Comparison of ENCODE assay signal across 18 mouse cellular contexts in genomic region chr17:42815374-42815773, GRCm38 (mm10).
DNase-seq lines count a peak whose midpoint lies in the region; ATAC-seq and TF ChIP-seq lines count a peak whose summit lies in the region.
"Had no signal": no experiment of that assay in that cellular context is flagged by ENCODE, and none has a peak within 500 bp of the region (broad histone marks: within the 10 kb centered on the region; RNA-seq: fewer than 3 reads in every experiment).

No protein-coding gene starts in this region.

- H3K4me1 ChIP-seq in CH12.LX (ENCODE audit: control insufficient read depth in 1 of 2, insufficient read depth in 2 of 2): peaks cover 0 to 8% of the 10 kb centered on the region in 2 experiments; a peak in 2 of 4 replicates
- no peaks in the 10 kb centered on the region for H3K4me1 ChIP-seq in forebrain, embryonic 13.5 days
- H3K4me1 ChIP-seq: embryonic facial prominence, embryonic 15.5 days; hindbrain, embryonic 10.5 days; limb, embryonic 13.5 days had no signal

- H3K27me3 ChIP-seq in CH12.LX (replicated peaks): no peaks in the 10 kb centered on the region
- no peaks in the 10 kb centered on the region for H3K27me3 ChIP-seq in forebrain, embryonic 13.5 days
- H3K27me3 ChIP-seq: embryonic facial prominence, embryonic 15.5 days; limb, embryonic 13.5 days had no signal

- WGBS in forebrain, embryonic 13.5 days: 94% methylated on average over 3 of the region's 3 CpGs

- H3K36me3 ChIP-seq in CH12.LX (replicated peaks in 1 of 2; ENCODE audit: control insufficient read depth in 1 of 2, insufficient read depth in 1 of 2, low read length in 1 of 2): peaks cover 11 to 40% of the 10 kb centered on the region in 2 experiments
- peaks cover 19% of the 10 kb centered on the region for H3K36me3 ChIP-seq in forebrain, embryonic 13.5 days (ENCODE audit: poor library complexity, severe bottlenecking)

- intact Hi-C loops in heart, postnatal 36 days (cut with DNase I): loop anchor here (2.0 to 5.0 kb wide), 2 partner anchors 62 to 127 kb away; partner anchors contain the start of gene Cd2ap

- peak; percentile 51; the same call in 1 of the 2 replicates for ATAC-seq in megakaryocyte, adult 5-6 weeks (ENCODE audit: poor library complexity, severe bottlenecking)
- ATAC-seq in forebrain, embryonic 13.5 days: no peak
- ATAC-seq: forebrain, embryonic 14.5 days had no signal

- in situ Hi-C loops in CH12.LX (cut with MboI; ENCODE audit: low pct_ligation_motif_present, low pct_unique_long_range_greater_than_20kb, low sequenced_read_pairs): no loop called here

- no peak for TF ChIP-seq POLR2A in CH12.LX (IDR thresholded peaks at IDR 0.05; ENCODE audit: low read depth, low read length)

- dilution Hi-C loops in CH12.LX (cut with MboI; ENCODE audit: extremely low pct_ligation_motif_present, extremely low pct_unique_long_range_greater_than_20kb, low sequenced_read_pairs): no loop called here

- TF ChIP-seq RAD21 in CH12.LX (IDR thresholded peaks at IDR 0.05; ENCODE audit: low read depth, low read length): peak; percentile 49

- H3K4me3 ChIP-seq in layer of hippocampus, adult 2 months: no peak overlapping the region
- no peak overlapping the region for H3K4me3 ChIP-seq in CH12.LX (replicated peaks in 1 of 3; ENCODE audit: low read depth in 2 of 3, low read length in 2 of 3, poor library complexity in 1 of 3)
- H3K4me3 ChIP-seq in forebrain, embryonic 13.5 days: no peak overlapping the region
- H3K4me3 ChIP-seq: embryonic facial prominence, embryonic 15.5 days; hindbrain, embryonic 10.5 days; limb, embryonic 13.5 days had no signal

- no peaks in the 10 kb centered on the region for H3K9me3 ChIP-seq in CH12.LX (replicated peaks; ENCODE audit: low read length)
- H3K9me3 ChIP-seq in forebrain, embryonic 13.5 days (replicated peaks): no peaks in the 10 kb centered on the region
- H3K9me3 ChIP-seq: embryonic facial prominence, embryonic 15.5 days; hindbrain, embryonic 10.5 days; limb, embryonic 13.5 days had no signal

- H3K4me2 ChIP-seq in CH12.LX (ENCODE audit: insufficient read depth, low read depth, poor library complexity, severe bottlenecking): no peak overlapping the region
- no peak overlapping the region for H3K4me2 ChIP-seq in forebrain, embryonic 13.5 days
- H3K4me2 ChIP-seq: embryonic facial prominence, embryonic 15.5 days; heart, embryonic 11.5 days; limb, embryonic 13.5 days had no signal

- no peak for TF ChIP-seq EP300 in CH12.LX (IDR thresholded peaks at IDR 0.05; ENCODE audit: low read length)

- H3K9ac ChIP-seq in CH12.LX (ENCODE audit: insufficient read depth, low read depth): no peak overlapping the region
- no peak overlapping the region for H3K9ac ChIP-seq in forebrain, embryonic 13.5 days
- H3K9ac ChIP-seq: embryonic facial prominence, embryonic 15.5 days; limb, embryonic 13.5 days had no signal

- H3K79me2 ChIP-seq in CH12.LX (replicated peaks; ENCODE audit: control insufficient read depth, extremely low read depth, insufficient read depth, poor library complexity, severe bottlenecking): no peaks in the 10 kb centered on the region

- DNase-seq in layer of hippocampus, adult 2 months (ENCODE audit: low spot score in 2 of 2): no peak
- no peak for DNase-seq in layer of hippocampus, adult 11-12 months (ENCODE audit: low spot score)
- DNase-seq in 416B (ENCODE audit: low read depth) (peak; percentile 60), CH12.LX (ENCODE audit: extremely low read depth) (peak; percentile 61)
- DNase-seq in gastrocnemius, postnatal 4 days (ENCODE audit: low spot score in 2 of 2): no peak
- DNase-seq in heart, postnatal 36 days: no peak
- DNase-seq: adrenal gland, adult 8-10 months; cerebellum, adult 18-20 months; kidney, postnatal 14 days; retina, postnatal 1 day; thymus, postnatal 4 days had no signal

- peak; percentile 49 for TF ChIP-seq CTCF in layer of hippocampus, adult 2 months (conservative IDR thresholded peaks at IDR 0.05)
- TF ChIP-seq CTCF in CH12.LX (conservative IDR thresholded peaks at IDR 0.05 in 1 of 2, IDR thresholded peaks at IDR 0.05 in 1 of 2; ENCODE audit: low read depth in 2 of 2, low read length in 2 of 2): peak in 1 of 2 experiments; percentile 61; a peak in 2 of 4 replicates

- no peak overlapping the region for H3K27ac ChIP-seq in layer of hippocampus, adult 2 months
- H3K27ac ChIP-seq in CH12.LX (ENCODE audit: insufficient read depth, low read depth): no peak overlapping the region
- no peak overlapping the region for H3K27ac ChIP-seq in forebrain, embryonic 13.5 days
- H3K27ac ChIP-seq: embryonic facial prominence, embryonic 15.5 days; hindbrain, embryonic 10.5 days; limb, embryonic 13.5 days had no signal

TF ChIP-seq in CH12.LX, 34 proteins besides CTCF, POLR2A, EP300 and RAD21:
- TF ChIP-seq JUND (conservative IDR thresholded peaks at IDR 0.05; ENCODE audit: low read depth, low read length): no peak
- no peak for TF ChIP-seq TCF12 (IDR thresholded peaks at IDR 0.05; ENCODE audit: low read depth, low read length)
- TF ChIP-seq SMC3 (IDR thresholded peaks at IDR 0.05; ENCODE audit: low read depth, low read length): peak; percentile 66
- no peak for TF ChIP-seq UBTF (IDR thresholded peaks at IDR 0.05; ENCODE audit: low read depth, low read length)
- TF ChIP-seq HCFC1 (IDR thresholded peaks at IDR 0.05; ENCODE audit: low read depth, low read length): no peak
- 0 out of 2 replicates have a peak, but pooled peaks have one; percentile 21 for TF ChIP-seq IRF4 (IDR thresholded peaks at IDR 0.05; ENCODE audit: low read depth, low read length)
- no peak for TF ChIP-seq ELF1 (IDR thresholded peaks at IDR 0.05; ENCODE audit: low read depth, low read length)
- no peak for TF ChIP-seq GABPA (IDR thresholded peaks at IDR 0.05; ENCODE audit: insufficient replicate concordance, low read depth, low read length)
- TF ChIP-seq NELFE (IDR thresholded peaks at IDR 0.05; ENCODE audit: low read depth, low read length): no peak
- TF ChIP-seq E2F4 (IDR thresholded peaks at IDR 0.05; ENCODE audit: insufficient replicate concordance, low read depth, low read length): no peak
- no peak for TF ChIP-seq BHLHE40 (IDR thresholded peaks at IDR 0.05; ENCODE audit: low read depth, low read length)
- TF ChIP-seq SIN3A (IDR thresholded peaks at IDR 0.05; ENCODE audit: low read length): no peak
- 0 out of 2 replicates have a peak, but pooled peaks have one; percentile 34 for TF ChIP-seq MYC (IDR thresholded peaks at IDR 0.05; ENCODE audit: low read depth, low read length)
- no peak for TF ChIP-seq TBP (conservative IDR thresholded peaks at IDR 0.05; ENCODE audit: low read depth, low read length)
- no peak for TF ChIP-seq MAZ (IDR thresholded peaks at IDR 0.05; ENCODE audit: low read depth, low read length)
- TF ChIP-seq RCOR1 (conservative IDR thresholded peaks at IDR 0.05; ENCODE audit: low read depth, low read length): no peak
- TF ChIP-seq ZC3H11A (IDR thresholded peaks at IDR 0.05; ENCODE audit: low read depth, low read length): no peak
- no peak for TF ChIP-seq MAFK (IDR thresholded peaks at IDR 0.05; ENCODE audit: insufficient replicate concordance, low read length)
- TF ChIP-seq NRF1 (IDR thresholded peaks at IDR 0.05; ENCODE audit: low read depth, low read length): no peak

Comparison
In these comparisons a context has a peak if more than half of its experiments do, and no peak if none do; other contexts are left out.
1. DNase-seq: peak in 416B (single experiment) and CH12.LX (single experiment); none in layer of hippocampus, adult 2 months (0 of 2), layer of hippocampus, adult 11-12 months (single experiment), gastrocnemius, postnatal 4 days (0 of 2) and heart, postnatal 36 days (0 of 2).